Mouse (Mus musculus) testis, adult 2 months (tissue): ENCODE data around the gene Plcb1. TPM values are rescaled to one million over a fixed set of nuclear protein-coding genes. Genes with fewer than 3 reads are reported as not detected.

ENCODE experiments used
- H3K27ac ChIP-seq: fragments of 200-500 bp; 2 replicates; pipeline ENCODE4 v1.5.1; 2012; ENCODE audit warnings: low read depth, low read length; ENCODE audit not compliant: control insufficient read depth, insufficient read depth
- H3K27me3 ChIP-seq: fragments of 200-500 bp; 2 replicates; pipeline ENCODE4 v1.6.1; 2012; ENCODE audit warnings: mild to moderate bottlenecking, low read length, moderate library complexity; ENCODE audit not compliant: control insufficient read depth, insufficient read depth
- H3K36me3 ChIP-seq: fragments of 200-500 bp; 2 replicates; pipeline ENCODE4 v1.6.1; 2012; ENCODE audit warnings: mild to moderate bottlenecking, low read length; ENCODE audit not compliant: control insufficient read depth, insufficient read depth
- H3K4me1 ChIP-seq: fragments of 200-500 bp; 2 replicates; pipeline ENCODE4 v1.6.1; 2012; ENCODE audit warnings: low read length; ENCODE audit not compliant: control insufficient read depth, insufficient read depth
- H3K4me3 ChIP-seq: fragments of 200-500 bp; 2 replicates; pipeline ENCODE4 v1.5.1; 2012; ENCODE audit warnings: low read depth, mild to moderate bottlenecking, low read length, moderate library complexity, mixed read lengths; ENCODE audit not compliant: control insufficient read depth
- CTCF ChIP-seq: fragments of 200-500 bp; IDR thresholded peaks from 2 replicates; pipeline ENCODE4 v1.5.1; 2012; ENCODE audit warnings: low read depth, mild to moderate bottlenecking, inconsistent platforms, low read length, moderate library complexity; ENCODE audit not compliant: control insufficient read depth, insufficient read depth, insufficient replicate concordance
- POLR2A ChIP-seq: fragments of 200-500 bp; IDR thresholded peaks from 2 replicates; pipeline ENCODE4 v1.6.1; 2012; ENCODE audit warnings: low read depth, mild to moderate bottlenecking, inconsistent platforms, low read length, moderate library complexity; ENCODE audit not compliant: control insufficient read depth
- polyA plus RNA-seq: library from polyadenylated mRNA; depleted of rRNA; stranded (reverse); fragments of >200 nt; gene quantifications from 2 replicates; pipeline ENCODE4 v1.2.3, GENCODE M21; 2012

Plcb1 gene
- polyA plus RNA-seq, 1 experiment = 0.90 TPM

GRCm38 (mm10) chr2:135010371-135010770, 224.5 kb downstream of the Plcb1 start:
- Histone ChIP-seq H3K4me1 (no peaks in the 10 kb centered on the region), H3K27ac (no peak overlapping the region), H3K27me3 (no peaks in the 10 kb centered on the region), H3K36me3 (no peaks in the 10 kb centered on the region), H3K4me3 (no peak overlapping the region)
- TF ChIP-seq POLR2A (no peak), CTCF (no peak)

GRCm38 (mm10) chr2:135015501-135015900, 229.6 kb downstream of the Plcb1 start:
- Histone ChIP-seq H3K27me3 (no peaks in the 10 kb centered on the region), H3K27ac (no peak overlapping the region), H3K4me3 (no peak overlapping the region), H3K36me3 (no peaks in the 10 kb centered on the region), H3K4me1 (no peaks in the 10 kb centered on the region)
- TF ChIP-seq POLR2A (no peak), CTCF (no peak)

- Histone ChIP-seq H3K36me3 (no peaks in the 10 kb centered on the region), H3K4me3 (no peak overlapping the region)
- TF ChIP-seq POLR2A (no peak), CTCF (no peak)
Observed at GRCm38 (mm10) chr2:135018275-135018674, 232.4 kb downstream of the Plcb1 start.

GRCm38 (mm10) chr2:135018708-135019107, 232.8 kb downstream of the Plcb1 start:
- TF ChIP-seq CTCF = no peak
- TF ChIP-seq POLR2A = no peak
- H3K27ac ChIP-seq = no peak overlapping the region
- H3K27me3 ChIP-seq = no peaks in the 10 kb centered on the region

More at GRCm38 (mm10) chr2:135018275-135018674, 232.4 kb downstream of the Plcb1 start:
- Histone ChIP-seq H3K4me1 (no peaks in the 10 kb centered on the region), H3K27ac (no peak overlapping the region), H3K27me3 (no peaks in the 10 kb centered on the region)

GRCm38 (mm10) chr2:135019588-135019987, 233.7 kb downstream of the Plcb1 start:
- TF ChIP-seq POLR2A = no peak
- no peak for TF ChIP-seq CTCF
- Histone ChIP-seq H3K4me3 (no peak overlapping the region), H3K27me3 (no peaks in the 10 kb centered on the region), H3K27ac (no peak overlapping the region), H3K36me3 (no peaks in the 10 kb centered on the region), H3K4me1 (no peaks in the 10 kb centered on the region)

More at GRCm38 (mm10) chr2:135018708-135019107, 232.8 kb downstream of the Plcb1 start:
- H3K4me1 ChIP-seq = no peaks in the 10 kb centered on the region
- H3K36me3 ChIP-seq = no peaks in the 10 kb centered on the region
- no peak overlapping the region for H3K4me3 ChIP-seq

- Histone ChIP-seq H3K36me3 (no peaks in the 10 kb centered on the region), H3K27me3 (no peaks in the 10 kb centered on the region), H3K27ac (no peak overlapping the region), H3K4me1 (no peaks in the 10 kb centered on the region), H3K4me3 (no peak overlapping the region)
- TF ChIP-seq CTCF = no peak
- TF ChIP-seq POLR2A = no peak
Observed at GRCm38 (mm10) chr2:135029288-135029687, 243.4 kb downstream of the Plcb1 start.

GRCm38 (mm10) chr2:135029700-135030099, 243.8 kb downstream of the Plcb1 start:
- Histone ChIP-seq H3K36me3 (no peaks in the 10 kb centered on the region), H3K27me3 (no peaks in the 10 kb centered on the region), H3K27ac (no peak overlapping the region), H3K4me3 (no peak overlapping the region), H3K4me1 (no peaks in the 10 kb centered on the region)
- TF ChIP-seq POLR2A (no peak), CTCF (no peak)
